Mouse (Mus musculus): ENCODE results near the gene Flywch1. TPM values are rescaled to one million over a fixed set of nuclear protein-coding genes. Genes with fewer than 3 reads are reported as not detected.

Flywch1 gene
- polyA plus RNA-seq, 1 experiment from 2014 or later: 73.4 TPM

- H3K4me3 ChIP-seq (ENCODE audit: low read depth, low read length): peak within 1 kb of the TSS; percentile 44
- no peaks in the 10 kb centered on the region for H3K36me3 ChIP-seq (ENCODE audit: insufficient read depth)
- H3K27me3 ChIP-seq (ENCODE audit: insufficient read depth, low read length): no peaks in the 10 kb centered on the region
- no peaks in the 10 kb centered on the region for H3K9me3 ChIP-seq (ENCODE audit: low read depth, low read length)
- peak within 1 kb of the TSS; percentile 82 for H3K9ac ChIP-seq
- H3K27ac ChIP-seq (ENCODE audit: low read depth): peak within 1 kb of the TSS; percentile 86
- ATAC-seq (ENCODE audit: insufficient read depth): peak; percentile 68
- TF ChIP-seq CTCF (IDR thresholded peaks at IDR 0.05; ENCODE audit: low read depth): no peak
- DNase-seq: peak; percentile 82
- WGBS: 2% methylated on average over 29 of the region's 29 CpGs
- peak within 1 kb of the TSS; percentile 75 for H3K4me2 ChIP-seq
- 0 out of 2 replicates have a peak, but pooled peaks cover 5% of the 10 kb centered on the region for H3K4me1 ChIP-seq (ENCODE audit: insufficient read depth)
Measured at GRCm38 (mm10) chr17:23790269-23791078, 19.1 kb upstream of the Flywch1 start, which contains the start of gene Srrm2. Srrm2 (plus strand) TSS chr17:23790532.

- no peaks in the 10 kb centered on the region for H3K36me3 ChIP-seq (ENCODE audit: insufficient read depth)
- H3K4me2 ChIP-seq: peak overlapping the region; percentile 75
- H3K9me3 ChIP-seq (ENCODE audit: low read depth, low read length): no peaks in the 10 kb centered on the region
- ATAC-seq (ENCODE audit: insufficient read depth) (no peak), DNase-seq (peak; percentile 13)
- H3K9ac ChIP-seq: peak overlapping the region; percentile 82
- H3K27ac ChIP-seq (ENCODE audit: low read depth): peak overlapping the region; percentile 86; the same call in 1 of the 2 replicates
- H3K27me3 ChIP-seq (ENCODE audit: insufficient read depth, low read length): no peaks in the 10 kb centered on the region
- TF ChIP-seq CTCF (IDR thresholded peaks at IDR 0.05; ENCODE audit: low read depth): no peak
- WGBS: 17% methylated on average over 8 of the region's 8 CpGs
- 0 out of 2 replicates have a peak, but pooled peaks cover 5% of the 10 kb centered on the region for H3K4me1 ChIP-seq (ENCODE audit: insufficient read depth)
- H3K4me3 ChIP-seq (ENCODE audit: low read depth, low read length): peak overlapping the region; percentile 44
Measured at GRCm38 (mm10) chr17:23789749-23790268, 18.4 kb upstream of the Flywch1 start.

- ATAC-seq (ENCODE audit: insufficient read depth): no peak
- Histone ChIP-seq H3K4me2 (no peak overlapping the region), H3K27me3 (ENCODE audit: insufficient read depth, low read length) (no peaks in the 10 kb centered on the region), H3K9me3 (ENCODE audit: low read depth, low read length) (no peaks in the 10 kb centered on the region), H3K36me3 (ENCODE audit: insufficient read depth) (no peaks in the 10 kb centered on the region), H3K4me3 (ENCODE audit: low read depth, low read length) (no peak overlapping the region), H3K27ac (ENCODE audit: low read depth) (no peak overlapping the region), H3K4me1 (ENCODE audit: insufficient read depth) (0 out of 2 replicates have a peak, but pooled peaks cover 5% of the 10 kb centered on the region), H3K9ac (no peak overlapping the region)
- TF ChIP-seq CTCF (IDR thresholded peaks at IDR 0.05; ENCODE audit: low read depth): no peak
- WGBS: 85% methylated on average over 4 of the region's 4 CpGs
- DNase-seq: no peak
Measured at GRCm38 (mm10) chr17:23788973-23789372, 17.6 kb upstream of the Flywch1 start.

- Histone ChIP-seq H3K4me2 (peak overlapping the region; percentile 88), H3K9ac (0 out of 2 replicates have a peak overlapping the region, but pooled peaks have one; percentile 2), H3K4me3 (ENCODE audit: low read depth, low read length) (peak overlapping the region; percentile 60), H3K27ac (ENCODE audit: low read depth) (no peak overlapping the region; the same call in 1 of the 2 replicates), H3K4me1 (ENCODE audit: insufficient read depth) (0 out of 2 replicates have a peak, but pooled peaks cover 5% of the 10 kb centered on the region), H3K36me3 (ENCODE audit: insufficient read depth) (no peaks in the 10 kb centered on the region), H3K9me3 (ENCODE audit: low read depth, low read length) (no peaks in the 10 kb centered on the region), H3K27me3 (ENCODE audit: insufficient read depth, low read length) (no peaks in the 10 kb centered on the region)
- peak; percentile 53 for DNase-seq
- peak; percentile 26; the same call in 1 of the 2 replicates for ATAC-seq (ENCODE audit: insufficient read depth)
- WGBS: 14% methylated on average over 13 of the region's 13 CpGs
- no peak for TF ChIP-seq CTCF (IDR thresholded peaks at IDR 0.05; ENCODE audit: low read depth)
Measured at GRCm38 (mm10) chr17:23786510-23786931, 15.1 kb upstream of the Flywch1 start.

GRCm38 (mm10) chr17:23785561-23786471 lies 14.4 kb upstream of the Flywch1 start, which contains the start of gene Flywch2:
Flywch2 (minus strand) TSS chr17:23786081.
- Histone ChIP-seq H3K27me3 (ENCODE audit: insufficient read depth, low read length) (no peaks in the 10 kb centered on the region), H3K36me3 (ENCODE audit: insufficient read depth) (no peaks in the 10 kb centered on the region), H3K4me2 (peak within 1 kb of the TSS; percentile 88), H3K9me3 (ENCODE audit: low read depth, low read length) (no peaks in the 10 kb centered on the region), H3K9ac (peak within 1 kb of the TSS; percentile 69), H3K4me1 (ENCODE audit: insufficient read depth) (0 out of 2 replicates have a peak, but pooled peaks cover 5% of the 10 kb centered on the region), H3K4me3 (ENCODE audit: low read depth, low read length) (peak within 1 kb of the TSS; percentile 60), H3K27ac (ENCODE audit: low read depth) (no peak within 1 kb of the TSS; the same call in 1 of the 2 replicates)
- ATAC-seq (ENCODE audit: insufficient read depth) (peak; percentile 80), DNase-seq (peak; percentile 90)
- no peak; the same call in 1 of the 2 replicates for TF ChIP-seq CTCF (IDR thresholded peaks at IDR 0.05; ENCODE audit: low read depth)
- WGBS: 2% methylated on average over 43 of the region's 43 CpGs

- Histone ChIP-seq H3K36me3 (ENCODE audit: insufficient read depth) (no peaks in the 10 kb centered on the region), H3K9me3 (ENCODE audit: low read depth, low read length) (no peaks in the 10 kb centered on the region), H3K4me3 (ENCODE audit: low read depth, low read length) (no peak overlapping the region), H3K4me2 (no peak overlapping the region), H3K27me3 (ENCODE audit: insufficient read depth, low read length) (no peaks in the 10 kb centered on the region), H3K9ac (no peak overlapping the region), H3K27ac (ENCODE audit: low read depth) (no peak overlapping the region), H3K4me1 (ENCODE audit: insufficient read depth) (no peaks in the 10 kb centered on the region)
- ATAC-seq (ENCODE audit: insufficient read depth) (no peak), DNase-seq (no peak)
- no peak for TF ChIP-seq CTCF (IDR thresholded peaks at IDR 0.05; ENCODE audit: low read depth)
Measured at GRCm38 (mm10) chr17:23783352-23783751, 11.9 kb upstream of the Flywch1 start.

Measured in lung, embryonic 14.5 days (tissue).